Mouse (Mus musculus) megakaryocyte-erythroid progenitor cell, adult 5-6 weeks (primary cell): Measurements from ENCODE around the gene Lrpap1. TPM values are rescaled to one million over a fixed set of nuclear protein-coding genes. Genes with fewer than 3 reads are reported as not detected.

ENCODE experiments used
- ATAC-seq: replicated peaks from 2 replicates; pipeline ENCODE4 v1.8.0; 2016; ENCODE audit warnings: mild to moderate bottlenecking, inconsistent platforms; ENCODE audit not compliant: severe bottlenecking, poor library complexity, low FRiP score, low TSS enrichment
- total RNA-seq, 2 experiments: library from RNA; stranded (forward) in 1 of 2; stranded (reverse) in 1 of 2; fragments of 200-1000, 215-1000 nt in 1 of 2; fragments of >200 nt in 1 of 2; fragmentation: Nextera tagmentation in 1 of 2; gene quantifications; 2 replicates each; pipeline ENCODE4 v1.2.3; 2014 to 2017

Lrpap1 gene
- 22.9 and 26.7 TPM in 2 replicates for total RNA-seq (2014; fragmentation: Nextera tagmentation)
- total RNA-seq (2017), result 42.8 and 51.0 TPM in 2 replicates

- peak; percentile 81 for ATAC-seq
These were observed at the start of gene Lrpap1 for GRCm38 (mm10) chr5:35104960-35105921. TSS of gene Lrpap1 (minus strand) at chr5:35105766.

- ATAC-seq, result no peak
These were observed 44.4 kb upstream of the Lrpap1 start for GRCm38 (mm10) chr5:35149939-35150338.

GRCm38 (mm10) chr5:35149526-35149925 lies 44.0 kb upstream of the Lrpap1 start:
- no peak for ATAC-seq

- no peak for ATAC-seq
These were observed 42.6 kb upstream of the Lrpap1 start for GRCm38 (mm10) chr5:35147963-35148767.

- no peak for ATAC-seq
These were observed 41.8 kb upstream of the Lrpap1 start for GRCm38 (mm10) chr5:35147155-35147962.

- ATAC-seq, result no peak
These were observed 41.2 kb upstream of the Lrpap1 start for GRCm38 (mm10) chr5:35146747-35147146.

- no peak for ATAC-seq
These were observed 39.1 kb upstream of the Lrpap1 start for GRCm38 (mm10) chr5:35144716-35145115.

- ATAC-seq, result no peak
These were observed 38.1 kb upstream of the Lrpap1 start for GRCm38 (mm10) chr5:35143460-35144245.

GRCm38 (mm10) chr5:35142910-35143309 lies 37.3 kb upstream of the Lrpap1 start:
- no peak for ATAC-seq

GRCm38 (mm10) chr5:35141316-35141715 lies 35.8 kb upstream of the Lrpap1 start:
- no peak for ATAC-seq

- no peak for ATAC-seq
These were observed 32.6 kb upstream of the Lrpap1 start for GRCm38 (mm10) chr5:35138183-35138611.

- ATAC-seq, result no peak
These were observed 32.1 kb upstream of the Lrpap1 start for GRCm38 (mm10) chr5:35137510-35138182.

- ATAC-seq, result no peak
These were observed 30.3 kb upstream of the Lrpap1 start for GRCm38 (mm10) chr5:35135903-35136302.

GRCm38 (mm10) chr5:35134286-35134685 lies 28.7 kb upstream of the Lrpap1 start:
- no peak for ATAC-seq

GRCm38 (mm10) chr5:35133468-35133867 lies 27.9 kb upstream of the Lrpap1 start:
- no peak for ATAC-seq

- no peak for ATAC-seq
These were observed 26.9 kb upstream of the Lrpap1 start for GRCm38 (mm10) chr5:35132278-35132980.

GRCm38 (mm10) chr5:35131773-35132172 lies 26.2 kb upstream of the Lrpap1 start:
- peak; percentile 76 for ATAC-seq
